Mouse (Mus musculus): ENCODE results near the gene Uchl4. TPM values are rescaled to one million over a fixed set of nuclear protein-coding genes. Genes with fewer than 3 reads are reported as not detected.

Gene Uchl4
- polyA plus RNA-seq, 1 experiment from 2014 or later: 2.9 TPM

- 95% methylated on average over 2 of the region's 2 CpGs for WGBS
Observed at GRCm38 (mm10) chr9:64216641-64217040, 18.4 kb upstream of the Uchl4 start.

GRCm38 (mm10) chr9:64217887-64218286 lies 17.1 kb upstream of the Uchl4 start:
- no peak overlapping the region for H3K4me3 ChIP-seq
- no peak for ATAC-seq (ENCODE audit: low read depth)
- H3K4me1 ChIP-seq (replicated peaks): no peaks in the 10 kb centered on the region
- H3K9ac ChIP-seq: no peak overlapping the region
- no peaks in the 10 kb centered on the region for H3K9me3 ChIP-seq
- no peaks in the 10 kb centered on the region for H3K36me3 ChIP-seq
- no peaks in the 10 kb centered on the region for H3K27me3 ChIP-seq
- no peak overlapping the region for H3K4me2 ChIP-seq
- no peak overlapping the region for H3K27ac ChIP-seq (replicated peaks)

More at GRCm38 (mm10) chr9:64216641-64217040, 18.4 kb upstream of the Uchl4 start:
- Histone ChIP-seq H3K9ac (no peak overlapping the region), H3K27me3 (no peaks in the 10 kb centered on the region), H3K4me1 (replicated peaks) (no peaks in the 10 kb centered on the region), H3K4me2 (no peak overlapping the region), H3K27ac (replicated peaks) (no peak overlapping the region), H3K9me3 (no peaks in the 10 kb centered on the region), H3K4me3 (no peak overlapping the region), H3K36me3 (peaks cover 5% of the 10 kb centered on the region)
- no peak for ATAC-seq (ENCODE audit: low read depth)

- no peak overlapping the region for H3K4me2 ChIP-seq
- no peaks in the 10 kb centered on the region for H3K36me3 ChIP-seq
- no peak overlapping the region for H3K4me3 ChIP-seq
- no peaks in the 10 kb centered on the region for H3K27me3 ChIP-seq
- ATAC-seq (ENCODE audit: low read depth): no peak
- H3K4me1 ChIP-seq (replicated peaks): no peaks in the 10 kb centered on the region
- WGBS: 77% methylated on average over 1 of the region's 1 CpGs
- no peak overlapping the region for H3K27ac ChIP-seq (replicated peaks)
- no peak overlapping the region for H3K9ac ChIP-seq
- H3K9me3 ChIP-seq: no peaks in the 10 kb centered on the region
Observed at GRCm38 (mm10) chr9:64219305-64219704, 15.7 kb upstream of the Uchl4 start.

- Histone ChIP-seq H3K4me1 (replicated peaks) (no peaks in the 10 kb centered on the region), H3K4me2 (no peak overlapping the region), H3K4me3 (no peak overlapping the region), H3K36me3 (no peaks in the 10 kb centered on the region), H3K9ac (no peak overlapping the region), H3K27me3 (no peaks in the 10 kb centered on the region), H3K27ac (replicated peaks) (no peak overlapping the region), H3K9me3 (no peaks in the 10 kb centered on the region)
- WGBS: 83% methylated on average over 10 of the region's 10 CpGs
- no peak for ATAC-seq (ENCODE audit: low read depth)
Observed at GRCm38 (mm10) chr9:64219772-64220420, 15.1 kb upstream of the Uchl4 start.

- WGBS: 44% methylated on average over 1 of the region's 1 CpGs
- H3K9ac ChIP-seq: no peak overlapping the region
Observed at GRCm38 (mm10) chr9:64220603-64221002, 14.4 kb upstream of the Uchl4 start.

GRCm38 (mm10) chr9:64221480-64221879 lies 13.5 kb upstream of the Uchl4 start:
- H3K4me2 ChIP-seq: no peak overlapping the region
- 76% methylated on average over 4 of the region's 4 CpGs for WGBS
- no peaks in the 10 kb centered on the region for H3K9me3 ChIP-seq
- H3K27ac ChIP-seq (replicated peaks): no peak overlapping the region
- H3K4me1 ChIP-seq (replicated peaks): no peaks in the 10 kb centered on the region
- no peaks in the 10 kb centered on the region for H3K36me3 ChIP-seq
- no peak for ATAC-seq (ENCODE audit: low read depth)
- H3K9ac ChIP-seq: no peak overlapping the region
- H3K27me3 ChIP-seq: no peaks in the 10 kb centered on the region
- no peak overlapping the region for H3K4me3 ChIP-seq

More at GRCm38 (mm10) chr9:64220603-64221002, 14.4 kb upstream of the Uchl4 start:
- Histone ChIP-seq H3K4me3 (no peak overlapping the region), H3K9me3 (no peaks in the 10 kb centered on the region), H3K27me3 (no peaks in the 10 kb centered on the region), H3K4me1 (replicated peaks) (no peaks in the 10 kb centered on the region), H3K4me2 (no peak overlapping the region), H3K27ac (replicated peaks) (no peak overlapping the region), H3K36me3 (no peaks in the 10 kb centered on the region)
- ATAC-seq (ENCODE audit: low read depth): no peak

- WGBS: 53% methylated on average over 2 of the region's 2 CpGs
- no peak for ATAC-seq (ENCODE audit: low read depth)
- H3K4me1 ChIP-seq (replicated peaks): no peaks in the 10 kb centered on the region
Observed at GRCm38 (mm10) chr9:64222098-64222497, 12.9 kb upstream of the Uchl4 start.

GRCm38 (mm10) chr9:64225805-64226204 lies 9.2 kb upstream of the Uchl4 start:
- Histone ChIP-seq H3K27ac (replicated peaks) (no peak overlapping the region), H3K36me3 (no peaks in the 10 kb centered on the region), H3K27me3 (no peaks in the 10 kb centered on the region), H3K9me3 (no peaks in the 10 kb centered on the region), H3K4me2 (no peak overlapping the region), H3K4me1 (replicated peaks) (peaks cover 17% of the 10 kb centered on the region; the same call in 1 of the 2 replicates), H3K4me3 (no peak overlapping the region), H3K9ac (no peak overlapping the region)
- ATAC-seq (ENCODE audit: low read depth): no peak

More at GRCm38 (mm10) chr9:64222098-64222497, 12.9 kb upstream of the Uchl4 start:
- Histone ChIP-seq H3K4me2 (no peak overlapping the region), H3K4me3 (no peak overlapping the region), H3K27ac (replicated peaks) (no peak overlapping the region), H3K9ac (no peak overlapping the region), H3K36me3 (no peaks in the 10 kb centered on the region), H3K27me3 (no peaks in the 10 kb centered on the region), H3K9me3 (no peaks in the 10 kb centered on the region)

GRCm38 (mm10) chr9:64227736-64228135 lies 7.3 kb upstream of the Uchl4 start:
- whole genome bisulfite sequencing: 86% methylated on average over 12 of the region's 12 CpGs
- H3K27me3 ChIP-seq: no peaks in the 10 kb centered on the region
- H3K4me2 ChIP-seq: no peak overlapping the region
- no peaks in the 10 kb centered on the region for H3K9me3 ChIP-seq
- H3K36me3 ChIP-seq: no peaks in the 10 kb centered on the region
- no peak overlapping the region for H3K4me3 ChIP-seq
- no peak overlapping the region for H3K27ac ChIP-seq (replicated peaks)
- H3K4me1 ChIP-seq (replicated peaks): peaks cover 36% of the 10 kb centered on the region
- no peak overlapping the region for H3K9ac ChIP-seq
- ATAC-seq (ENCODE audit: low read depth): no peak

- Histone ChIP-seq H3K27ac (replicated peaks) (no peak overlapping the region), H3K4me3 (no peak overlapping the region), H3K9me3 (no peaks in the 10 kb centered on the region), H3K36me3 (no peaks in the 10 kb centered on the region), H3K9ac (no peak overlapping the region), H3K4me1 (replicated peaks) (peaks cover 45% of the 10 kb centered on the region), H3K27me3 (no peaks in the 10 kb centered on the region), H3K4me2 (no peak overlapping the region)
- no peak for ATAC-seq (ENCODE audit: low read depth)
Observed at GRCm38 (mm10) chr9:64228972-64229371, 6.0 kb upstream of the Uchl4 start.

- no peak overlapping the region for H3K4me2 ChIP-seq
- no peak for ATAC-seq (ENCODE audit: low read depth)
- H3K9ac ChIP-seq: no peak overlapping the region
- no peaks in the 10 kb centered on the region for H3K36me3 ChIP-seq
- peaks cover 56% of the 10 kb centered on the region for H3K4me1 ChIP-seq (replicated peaks)
- H3K27ac ChIP-seq (replicated peaks): 0 out of 2 replicates have a peak overlapping the region, but pooled peaks have one; percentile 13
- no peak overlapping the region for H3K4me3 ChIP-seq
- no peaks in the 10 kb centered on the region for H3K27me3 ChIP-seq
- WGBS: 77% methylated on average over 5 of the region's 5 CpGs
- H3K9me3 ChIP-seq: no peaks in the 10 kb centered on the region
Observed at GRCm38 (mm10) chr9:64231171-64231570, 3.8 kb upstream of the Uchl4 start.

- WGBS: 83% methylated on average over 3 of the region's 3 CpGs
- H3K4me2 ChIP-seq: no peak overlapping the region
- no peak for ATAC-seq (ENCODE audit: low read depth)
- H3K4me1 ChIP-seq (replicated peaks): peaks cover 56% of the 10 kb centered on the region
- H3K9me3 ChIP-seq: no peaks in the 10 kb centered on the region
- H3K27ac ChIP-seq (replicated peaks): peak overlapping the region; percentile 13; the same call in 1 of the 2 replicates
- no peaks in the 10 kb centered on the region for H3K27me3 ChIP-seq
- H3K9ac ChIP-seq: no peak overlapping the region
- no peak overlapping the region for H3K4me3 ChIP-seq
- H3K36me3 ChIP-seq: no peaks in the 10 kb centered on the region
Observed at GRCm38 (mm10) chr9:64231674-64232073, 3.3 kb upstream of the Uchl4 start.

Data from neural tube, embryonic 13.5 days (tissue).